Mouse (Mus musculus) gonadal fat pad, adult 2 months (tissue): ENCODE results near the gene Cdh13. TPM values are rescaled to one million over a fixed set of nuclear protein-coding genes. Genes with fewer than 3 reads are reported as not detected.

Experiments used
- DNase-seq: peaks from one replicate; pipeline ENCODE4 v3.0.0-alpha.2; 2012; ENCODE audit warnings: low read depth
- polyA plus RNA-seq: library from polyadenylated mRNA; depleted of rRNA; stranded (reverse); fragments of >200 nt; gene quantifications from 2 replicates; pipeline ENCODE4 v1.2.3, GENCODE M21; 2012

The Cdh13 gene
- polyA plus RNA-seq, 1 experiment: 26.9 TPM

DNA sequence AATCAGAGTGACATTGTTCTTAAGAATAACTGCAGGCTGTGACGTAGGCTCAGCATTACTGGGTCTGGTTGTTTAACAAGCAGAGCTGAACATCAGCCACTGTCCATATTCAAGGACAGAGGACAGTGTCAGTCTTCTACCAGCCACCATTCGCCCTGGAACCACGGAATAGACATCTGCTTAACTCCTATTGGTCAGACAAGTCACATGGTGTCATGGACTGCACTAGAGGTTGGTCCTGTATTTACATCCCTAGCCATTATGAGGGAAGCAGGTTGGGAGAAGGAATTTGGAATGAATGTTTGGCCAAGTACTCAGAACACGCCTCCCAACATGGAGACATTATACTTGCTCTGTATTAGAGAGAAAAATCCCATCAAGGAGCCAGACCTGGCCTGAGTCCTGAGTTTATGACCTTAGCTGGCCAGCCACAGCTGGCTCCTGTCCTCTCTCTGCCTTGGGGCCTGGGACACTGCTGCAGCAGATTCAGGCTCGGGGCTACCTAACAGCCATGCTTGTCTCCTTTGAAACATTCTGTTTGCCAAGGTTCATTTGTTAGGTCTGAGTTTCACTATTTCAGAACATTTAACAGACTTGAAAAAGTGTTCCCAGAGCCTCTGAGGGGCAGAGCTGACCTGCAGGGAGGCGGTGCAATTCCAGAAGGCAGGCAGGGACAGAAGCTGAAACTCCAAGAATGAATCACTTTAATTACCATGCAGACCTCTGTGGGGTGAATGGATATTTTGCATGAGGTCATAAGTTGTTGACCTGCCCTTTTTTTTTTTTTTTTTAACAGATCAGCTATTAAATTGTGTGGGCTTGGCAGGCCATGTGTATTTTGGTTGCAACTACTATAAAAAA is 282.6 kb downstream of the Cdh13 start:
- DNase-seq: no peak

DNA sequence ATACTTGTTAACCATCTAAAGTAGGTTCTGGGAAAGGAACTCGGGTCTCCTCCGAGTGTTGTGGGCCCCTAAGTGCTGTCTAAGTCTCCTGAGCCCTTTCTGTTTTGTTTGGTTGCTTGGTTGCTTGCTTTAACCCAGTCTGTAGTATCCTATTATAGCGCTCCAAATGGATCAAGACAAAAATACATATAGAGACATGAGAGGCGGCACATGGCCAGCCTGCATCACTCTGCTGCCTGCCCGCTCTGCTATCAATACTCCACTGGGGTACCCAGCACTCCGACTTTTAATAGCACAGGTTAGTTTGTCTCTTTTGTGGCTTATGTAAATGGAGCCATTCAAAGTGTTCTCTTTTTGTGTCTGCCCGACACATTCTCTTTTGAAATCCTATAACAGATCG is 285.8 kb downstream of the Cdh13 start:
- no peak for DNase-seq

DNA sequence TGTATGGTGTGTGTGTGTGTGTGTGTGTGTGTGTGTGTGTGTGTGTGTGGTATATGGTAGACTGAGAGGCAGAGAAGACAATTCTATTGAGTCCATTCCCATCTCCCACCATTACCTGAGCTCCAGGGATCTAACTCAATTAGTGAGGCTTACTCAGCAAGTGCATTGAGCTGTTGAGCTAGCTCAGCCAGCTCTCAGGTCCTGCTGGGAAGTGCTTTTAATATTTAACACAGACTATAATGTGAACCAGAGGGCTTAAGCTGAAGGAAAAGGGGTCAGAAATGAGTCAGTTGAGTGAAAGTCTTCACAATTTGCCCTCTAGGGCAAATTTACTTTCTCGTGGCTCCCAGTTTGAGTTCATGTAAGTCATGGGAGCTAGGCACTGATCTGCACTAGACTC is 297.7 kb downstream of the Cdh13 start:
- no peak for DNase-seq

DNA sequence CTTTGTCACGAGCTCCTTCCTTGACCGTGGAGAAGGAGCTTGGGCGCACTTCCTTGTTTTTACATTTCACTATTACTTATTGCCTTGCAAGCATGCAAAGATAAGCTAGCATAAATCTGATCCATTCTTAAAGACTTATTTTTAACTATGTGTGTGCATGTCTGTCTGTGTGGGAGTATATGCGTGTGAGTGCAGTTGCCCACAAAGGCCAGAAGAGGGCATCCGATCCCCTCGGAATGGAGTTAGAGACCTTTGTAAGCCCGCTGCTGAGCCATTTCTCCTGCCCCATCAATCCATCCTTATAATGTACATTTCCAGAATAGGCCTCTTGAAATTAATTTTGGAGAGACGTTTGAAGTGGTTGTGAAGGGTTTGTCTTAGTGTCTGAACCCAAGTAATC is 298.7 kb downstream of the Cdh13 start:
- no peak for DNase-seq

DNA sequence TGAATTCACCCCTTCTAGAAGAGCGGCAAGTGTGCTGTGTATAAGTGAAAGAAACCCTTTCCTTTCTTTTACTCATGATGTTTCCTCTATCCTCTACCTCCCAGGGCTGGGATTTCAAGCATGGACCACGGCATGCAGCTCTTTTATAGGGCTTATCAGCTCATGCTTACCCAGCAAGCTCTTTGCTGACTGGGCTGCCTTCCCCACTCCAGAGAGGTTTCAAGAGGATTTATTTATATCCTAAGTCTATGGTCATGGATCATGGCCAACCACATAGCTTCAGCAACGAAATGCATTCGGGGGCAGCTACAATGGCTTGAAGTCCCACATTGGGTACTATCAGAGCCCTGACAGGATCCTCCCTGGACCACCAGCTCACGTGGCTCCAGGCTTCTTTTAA is 304.4 kb downstream of the Cdh13 start:
- DNase-seq: no peak

DNA sequence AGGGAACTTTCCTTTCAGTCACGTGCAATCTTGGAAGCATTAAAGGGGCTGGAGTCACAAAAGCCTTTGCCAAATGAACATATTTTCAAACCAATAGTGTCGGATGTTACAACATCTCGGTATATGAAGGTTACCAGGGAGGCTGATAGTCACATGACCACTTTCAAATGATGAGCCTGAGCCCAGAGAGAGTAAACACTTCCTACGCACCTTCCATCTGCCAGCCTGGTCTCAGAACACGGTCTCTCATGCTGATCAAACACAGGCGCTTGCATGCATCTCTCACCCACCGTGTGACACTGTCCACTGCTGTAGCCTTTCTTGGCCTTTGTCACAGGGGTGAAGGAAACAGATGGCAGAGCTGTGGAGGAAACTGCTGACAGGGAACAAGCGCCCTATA is 313.3 kb downstream of the Cdh13 start:
- no peak for DNase-seq

DNA sequence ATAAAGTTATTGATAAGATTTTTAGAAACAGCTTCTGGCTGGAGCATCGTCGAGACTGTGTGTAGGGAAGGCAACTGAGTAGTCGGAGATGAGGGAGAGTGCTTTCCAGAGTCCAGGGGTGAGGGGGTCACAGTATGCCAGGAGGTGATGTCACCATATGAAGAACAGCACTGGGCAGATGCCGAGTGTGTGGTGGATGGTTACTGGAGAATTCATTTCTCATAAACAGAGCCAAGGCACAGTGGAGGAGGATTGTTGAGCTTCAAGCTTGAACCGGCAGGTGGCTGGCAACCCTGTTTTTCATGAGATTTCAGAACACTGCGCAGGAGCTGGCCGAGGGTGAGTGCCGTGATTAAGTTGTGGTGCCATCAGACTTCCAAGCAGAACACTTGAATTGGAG is 317.8 kb downstream of the Cdh13 start:
- DNase-seq: no peak

DNA sequence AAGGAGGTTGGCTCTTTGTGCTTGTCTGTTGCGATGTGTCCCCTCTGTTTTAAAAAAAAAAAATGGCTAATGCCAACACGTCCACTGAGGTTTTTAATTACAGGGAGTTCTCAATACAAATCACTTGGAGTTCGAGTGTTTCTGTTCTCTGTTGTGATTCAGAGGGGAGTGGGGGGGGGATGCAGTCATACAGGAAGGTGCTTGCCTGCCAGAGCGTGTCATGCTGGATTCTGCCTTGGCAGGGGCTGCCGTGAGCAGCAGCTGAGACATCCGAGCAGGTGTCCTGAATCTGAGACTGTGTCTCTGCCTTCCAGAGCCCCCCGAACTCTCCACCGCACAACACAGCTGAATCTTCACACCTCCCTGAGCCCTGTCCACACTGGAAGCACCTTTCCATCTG is 318.5 kb downstream of the Cdh13 start:
- DNase-seq: no peak

DNA sequence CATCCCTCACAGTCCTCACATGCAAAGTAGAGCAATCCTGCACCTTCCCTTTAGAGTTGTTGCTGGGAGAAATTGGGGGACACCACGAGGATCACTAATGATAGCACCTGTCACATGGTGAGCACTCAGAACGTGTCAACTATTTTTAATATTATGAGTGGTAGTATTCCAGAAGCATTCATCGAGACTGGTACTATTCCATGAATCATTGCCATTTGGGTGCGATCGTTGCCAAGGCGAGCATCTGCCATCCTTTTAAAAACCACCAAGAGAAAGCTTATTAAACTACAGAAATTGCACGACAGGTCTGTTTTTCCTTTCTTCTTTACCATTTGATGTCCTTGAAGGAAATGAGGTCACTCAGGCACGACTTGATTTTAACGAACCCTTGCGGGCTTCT is 328.0 kb downstream of the Cdh13 start:
- DNase-seq: no peak

DNA sequence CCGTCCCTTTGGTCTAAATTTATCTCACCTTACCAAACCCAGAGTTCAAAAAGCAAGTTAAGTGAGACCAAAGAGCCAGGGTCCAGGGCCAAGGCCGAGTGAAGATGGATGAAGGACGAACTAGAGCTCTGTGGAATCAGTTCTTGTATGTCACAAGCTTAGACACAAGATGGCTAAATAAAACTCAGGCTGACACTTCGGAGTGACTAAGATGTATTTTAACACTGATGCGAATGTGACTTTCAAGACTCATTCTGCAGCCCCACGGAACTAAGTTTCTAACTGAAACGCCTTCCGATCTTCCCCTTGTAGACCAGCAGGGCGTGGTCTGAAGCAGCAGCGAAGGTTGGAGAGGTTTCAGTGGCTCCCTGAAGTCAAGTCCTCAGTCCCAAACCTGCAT is 334.7 kb downstream of the Cdh13 start:
- DNase-seq: no peak

DNA sequence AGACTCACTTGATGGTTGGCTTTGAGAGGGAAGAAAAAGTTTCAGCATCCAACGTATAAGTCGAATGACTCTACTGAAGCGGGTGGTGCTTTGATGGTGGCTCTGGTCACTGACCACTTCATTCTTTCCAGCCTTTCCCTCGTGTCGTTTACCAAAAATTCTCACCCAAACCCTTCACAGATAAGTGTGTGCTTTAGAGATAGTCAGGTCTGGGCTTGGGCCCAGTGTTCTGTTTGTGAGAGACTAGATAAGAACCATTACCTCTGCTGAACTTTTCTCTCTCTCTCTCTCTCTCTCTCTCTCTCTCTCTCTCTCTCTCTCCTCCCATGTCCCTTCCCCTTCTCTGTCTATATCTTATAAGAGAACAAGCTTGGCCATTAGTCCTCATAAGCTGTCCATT is 342.9 kb downstream of the Cdh13 start:
- DNase-seq: no peak

DNA sequence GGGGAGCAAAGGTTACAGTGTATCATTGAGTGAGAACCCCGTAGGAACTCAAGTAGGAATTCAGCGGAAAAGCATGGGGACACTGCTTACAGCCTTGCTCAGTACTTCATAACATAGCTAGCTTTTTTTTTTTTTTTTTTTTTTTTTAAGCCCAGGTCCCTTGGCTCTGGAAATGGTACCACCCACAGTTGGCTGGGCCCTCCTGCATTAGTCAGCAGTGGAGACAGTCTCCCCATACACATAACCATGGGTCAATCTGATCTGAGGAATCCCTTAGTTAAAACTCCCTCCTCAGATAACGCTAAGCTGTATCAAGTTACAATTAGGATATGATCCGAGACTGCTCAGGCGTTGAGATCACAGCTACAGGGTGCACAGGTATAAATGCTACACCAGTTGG is 344.2 kb downstream of the Cdh13 start:
- DNase-seq: no peak

DNA sequence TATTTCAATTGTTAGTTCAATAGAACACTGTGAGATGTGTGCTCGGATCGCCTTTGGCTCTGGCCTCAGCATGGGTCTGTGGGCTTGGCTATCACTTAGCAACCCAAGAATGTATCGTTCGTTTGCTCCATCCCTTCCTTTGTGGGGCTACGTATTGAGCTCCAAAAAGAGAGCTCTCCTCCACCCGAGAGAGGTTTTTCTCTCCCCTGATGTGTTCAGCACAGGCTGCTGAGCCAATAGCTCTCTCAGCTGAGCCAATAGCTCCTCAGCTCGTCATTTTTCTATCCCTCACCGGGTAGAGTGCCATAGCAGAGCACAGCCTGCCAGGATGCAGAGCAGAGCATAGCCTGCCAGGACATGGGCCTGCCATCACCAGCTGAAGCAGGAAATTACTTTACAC is 345.2 kb downstream of the Cdh13 start:
- DNase-seq: no peak

DNA sequence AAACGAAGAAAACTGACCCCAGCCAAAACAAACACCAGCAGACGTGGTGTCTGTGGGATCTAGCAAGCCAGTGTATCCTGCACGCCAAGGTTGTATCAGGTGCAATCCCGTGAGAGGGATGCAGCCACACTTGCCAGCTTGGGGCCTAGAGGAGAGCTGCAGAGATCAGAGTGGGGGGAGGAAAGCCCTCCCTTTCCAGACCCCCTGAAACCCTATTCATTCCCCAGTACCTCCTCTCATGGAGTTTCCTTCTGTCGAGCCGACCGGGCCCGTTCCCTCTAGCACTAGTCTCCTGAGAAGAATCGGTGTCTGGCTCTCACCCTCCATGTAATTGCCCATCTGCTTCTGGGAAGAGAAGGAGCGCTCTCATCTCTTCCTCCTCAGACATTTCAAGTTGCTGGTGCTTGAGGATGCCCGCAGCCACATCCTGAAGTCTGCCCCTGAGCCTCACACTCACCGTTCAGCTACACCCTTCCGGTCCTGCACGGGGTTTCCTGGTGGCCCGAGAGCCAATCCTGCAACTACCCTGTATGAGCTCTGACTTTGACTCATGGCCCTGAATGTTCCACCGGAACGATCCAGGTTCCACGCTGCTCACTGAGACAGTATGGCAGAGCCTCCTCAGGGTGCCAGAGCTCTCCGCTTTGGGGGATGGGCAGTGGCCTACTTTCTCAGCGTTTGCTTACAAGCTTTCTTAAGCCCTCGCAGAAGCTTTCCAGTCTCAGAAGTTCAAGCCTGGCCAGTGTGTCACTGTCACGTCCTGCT is 351.9 kb downstream of the Cdh13 start:
- no peak for DNase-seq

DNA sequence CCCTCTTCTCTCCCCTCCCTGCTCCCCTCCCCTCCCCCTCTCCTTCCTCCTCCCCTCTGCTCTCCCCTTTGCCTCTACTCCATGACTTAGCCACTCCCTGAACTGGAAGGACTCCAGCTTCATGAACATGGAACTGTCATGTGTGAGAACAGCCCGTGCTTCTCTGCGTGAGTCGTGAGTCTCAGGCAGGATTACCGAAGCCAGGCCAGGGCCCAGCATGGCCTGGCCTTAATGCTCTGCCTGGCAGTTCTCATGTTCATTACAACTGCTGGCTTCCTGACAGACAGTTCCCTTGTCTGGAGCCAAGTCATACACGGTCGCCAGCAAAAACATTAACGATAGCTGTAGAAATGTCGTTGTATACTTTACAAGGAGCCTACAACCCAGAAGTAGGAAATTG is 356.1 kb downstream of the Cdh13 start:
- peak; percentile 14 for DNase-seq

DNA sequence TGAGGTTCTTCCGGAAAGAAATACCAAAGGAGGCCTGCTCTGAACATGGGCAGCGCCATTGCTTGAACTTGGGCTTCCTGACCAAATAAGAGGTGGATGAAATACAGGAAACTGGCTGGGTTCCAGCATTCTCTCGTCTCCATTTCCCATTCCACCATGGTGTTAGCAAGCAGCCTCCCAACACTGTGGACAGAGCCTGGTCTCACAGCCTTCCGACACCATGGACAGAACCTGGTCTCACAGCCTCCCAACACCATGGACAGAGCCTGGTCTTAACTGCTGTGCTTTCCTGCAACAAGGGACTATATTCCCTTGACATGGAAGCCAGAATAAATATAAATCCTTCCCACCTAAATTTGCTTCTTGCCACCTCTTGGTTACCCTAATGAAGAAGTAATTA is 358.3 kb downstream of the Cdh13 start:
- no peak for DNase-seq

DNA sequence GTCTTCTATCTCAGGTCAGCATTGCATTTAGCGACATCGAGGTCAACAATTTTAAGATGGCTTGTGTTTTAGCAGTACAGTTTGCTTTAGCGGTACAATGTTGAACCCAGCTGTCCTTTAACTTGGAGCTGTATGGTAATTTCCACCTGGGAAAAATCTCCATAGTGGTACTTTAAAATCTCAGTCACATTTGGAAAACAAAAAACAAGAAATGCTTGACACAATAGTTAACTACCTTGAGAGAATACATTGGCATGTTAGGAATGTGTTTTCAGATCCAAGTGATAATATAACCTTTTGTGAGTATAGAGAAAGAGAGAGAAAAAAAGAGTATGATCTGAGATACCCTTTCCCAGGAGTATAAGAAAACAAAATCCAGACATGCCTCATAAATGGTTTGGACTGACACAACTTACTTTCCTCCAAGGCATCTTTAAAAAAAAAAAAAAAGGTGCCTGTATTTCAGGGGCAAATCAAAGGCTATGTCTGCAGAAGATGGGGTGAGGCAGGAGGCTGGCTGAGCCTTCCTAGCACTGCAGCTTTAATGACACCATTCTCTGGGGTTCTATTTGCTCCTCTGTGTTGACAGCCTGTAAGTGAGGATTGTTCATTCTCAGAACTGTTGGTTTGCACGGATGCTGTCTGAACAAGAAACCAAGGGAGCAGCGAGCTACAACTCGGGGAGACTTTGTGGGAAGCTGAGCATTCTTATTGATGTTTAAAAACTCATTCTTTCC is 365.4 kb downstream of the Cdh13 start:
- DNase-seq: no peak

DNA sequence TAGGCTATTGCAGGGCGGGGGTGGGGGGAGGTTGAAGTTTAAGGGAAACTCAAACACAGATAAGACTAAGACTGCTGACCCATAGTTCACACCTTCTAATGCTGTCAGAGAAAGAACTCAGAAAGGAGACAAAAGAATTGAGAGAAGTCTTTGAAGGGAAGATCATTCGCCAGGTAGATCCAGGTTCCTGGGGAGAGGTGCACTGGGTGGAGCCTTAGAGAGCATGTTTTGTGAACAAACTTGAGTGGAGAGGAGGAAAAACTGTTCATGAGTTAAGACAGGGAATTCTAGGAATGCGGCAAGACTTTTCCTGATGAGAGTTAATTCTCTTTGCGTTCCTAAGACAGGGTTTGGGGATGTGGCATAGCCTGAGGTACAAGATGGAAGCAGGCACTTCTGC is 366.4 kb downstream of the Cdh13 start:
- DNase-seq: no peak

DNA sequence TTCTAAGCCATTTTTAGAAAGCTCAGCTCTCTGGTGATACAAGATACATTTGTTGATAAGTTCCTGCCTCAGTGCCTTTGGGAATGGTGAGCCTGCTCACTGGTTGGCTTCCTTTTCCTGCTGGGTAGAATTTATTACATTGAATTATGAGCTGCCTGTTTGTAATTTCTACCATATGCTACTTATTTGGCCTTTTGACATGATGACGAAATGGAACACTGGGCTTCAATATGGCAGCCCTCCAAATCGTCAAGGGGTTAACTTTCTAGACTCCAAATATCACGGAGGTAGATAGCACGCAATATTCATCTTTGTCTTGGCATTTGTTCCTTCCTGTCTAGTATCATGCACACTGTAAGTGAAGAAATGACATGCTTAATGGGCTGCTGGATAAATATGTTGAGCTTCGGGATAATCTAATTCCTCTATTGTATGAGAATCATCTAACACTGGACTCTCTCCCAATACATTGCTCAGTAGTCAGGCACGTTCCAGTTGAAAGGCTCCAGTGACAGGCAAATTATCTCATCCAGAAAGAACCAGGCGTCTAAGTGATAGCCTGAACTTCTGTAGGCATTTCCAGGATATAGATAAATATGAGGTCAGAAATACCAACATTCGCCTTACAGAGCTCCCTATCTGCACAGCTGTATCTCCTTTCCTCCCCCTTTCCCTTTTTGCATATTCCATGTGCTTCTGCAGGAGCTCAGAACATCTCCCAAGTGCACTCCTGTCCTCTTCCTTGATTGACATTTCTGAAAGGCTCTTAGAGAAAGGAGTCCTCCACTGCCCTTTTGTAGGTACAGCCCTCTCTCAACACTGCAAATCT is 378.7 kb downstream of the Cdh13 start:
- no peak for DNase-seq

DNA sequence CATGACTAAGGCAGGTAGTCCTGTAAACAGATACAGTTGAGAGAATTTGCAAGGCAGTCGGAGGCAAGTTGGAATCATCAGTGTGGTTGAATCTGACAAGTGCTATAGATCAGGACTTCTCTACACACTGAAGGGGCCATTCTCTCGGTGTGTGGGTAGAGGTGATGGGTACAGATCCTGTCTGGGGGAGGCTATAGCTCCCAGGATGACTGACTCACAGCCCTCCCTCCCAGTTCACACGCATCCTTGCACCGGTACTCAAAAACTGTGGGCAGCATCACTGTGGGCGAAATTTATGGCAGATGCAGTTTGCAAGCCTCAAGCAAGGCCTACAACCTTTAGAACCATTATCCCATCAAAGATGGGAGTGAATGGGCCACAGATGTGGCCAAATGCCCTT is 381.5 kb downstream of the Cdh13 start:
- no peak for DNase-seq

DNA sequence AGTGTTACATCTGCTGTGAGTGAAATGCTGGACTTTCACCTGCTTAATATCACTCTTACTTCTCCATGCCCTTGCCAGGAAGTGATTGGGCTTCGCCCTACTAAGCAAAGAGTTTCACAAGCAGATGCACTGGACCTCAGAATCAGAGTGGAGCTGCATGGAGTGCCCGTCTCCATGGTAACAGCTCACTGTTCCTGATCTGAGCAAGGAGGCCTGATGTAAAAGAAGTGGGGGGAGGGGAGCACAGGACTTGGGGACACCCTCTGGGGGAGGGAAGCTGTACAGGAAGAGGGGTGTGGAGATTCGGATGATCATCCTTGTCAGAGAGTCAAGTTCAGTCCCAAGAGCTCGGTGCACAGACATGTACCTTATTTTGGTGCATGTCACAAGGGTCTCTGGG is 384.2 kb downstream of the Cdh13 start:
- no peak for DNase-seq

DNA sequence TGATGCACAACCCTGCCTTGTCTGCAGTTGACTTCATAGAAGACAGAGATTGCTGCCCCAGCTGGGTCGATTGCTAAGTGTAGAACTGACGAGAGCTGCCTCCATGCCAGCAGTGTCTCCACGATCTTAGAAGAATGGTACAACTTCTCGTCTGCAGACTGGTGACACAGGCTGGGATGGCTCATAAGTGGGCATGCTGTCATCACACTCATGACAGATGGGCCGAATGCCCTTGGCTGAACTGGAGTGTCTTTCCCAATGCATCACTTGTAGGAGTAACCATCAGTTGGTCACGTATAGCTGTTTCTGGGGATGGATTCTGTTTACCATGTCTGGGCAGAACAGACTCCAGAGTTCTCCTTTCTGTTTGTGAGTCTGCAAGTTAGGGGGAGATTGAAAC is 392.7 kb downstream of the Cdh13 start:
- DNase-seq: no peak
